In the genomic region with DNA sequence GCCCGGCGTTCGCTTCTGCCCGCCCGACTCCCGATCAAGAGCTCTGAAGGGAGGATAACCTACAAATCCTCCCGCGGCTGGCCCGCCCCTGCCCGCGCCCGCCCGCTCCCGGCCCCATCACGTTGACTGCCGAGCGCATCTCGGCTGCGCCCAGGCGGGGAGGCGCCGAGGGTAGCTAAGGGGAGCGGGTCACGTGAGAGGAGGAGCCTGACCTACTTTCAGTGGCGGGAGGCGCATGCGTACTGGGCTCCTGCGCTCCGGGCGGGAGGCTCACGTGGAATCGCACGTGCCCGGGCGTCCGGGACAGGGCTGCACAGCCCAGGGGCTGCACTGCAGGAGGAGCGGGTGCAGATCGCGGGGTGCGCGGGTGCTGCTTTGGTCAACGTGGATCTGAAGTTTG, we compare ENCODE assay signal across 8 mouse cellular contexts. TPM values are rescaled to one million over a fixed set of nuclear protein-coding genes. Genes with fewer than 3 reads are reported as not detected.
DNase-seq lines count a peak whose midpoint lies in the region; ATAC-seq and TF ChIP-seq lines count a peak whose summit lies in the region.

No protein-coding gene starts in this region.

- H3K9me3 ChIP-seq in hindbrain, embryonic 12.5 days (replicated peaks): no peaks in the 10 kb centered on the region
- H3K9me3 ChIP-seq in lung, postnatal 0 days (ENCODE audit: low read length): no peaks in the 10 kb centered on the region

- 0 out of 2 replicates have a peak overlapping the region, but pooled peaks have one; percentile 32 for H3K9ac ChIP-seq in hindbrain, embryonic 12.5 days
- no peak overlapping the region for H3K9ac ChIP-seq in lung, postnatal 0 days (replicated peaks; ENCODE audit: low read depth)

- no peak for TF ChIP-seq EP300 in lung, postnatal 0 days (IDR thresholded peaks at IDR 0.05)

- H3K4me2 ChIP-seq in hindbrain, embryonic 12.5 days (replicated peaks): peak overlapping the region; percentile 64
- H3K4me2 ChIP-seq in lung, postnatal 0 days (replicated peaks; ENCODE audit: low read depth, low read length): peak overlapping the region; percentile 57

- peak overlapping the region; percentile 28 for H3K4me3 ChIP-seq in hindbrain, embryonic 12.5 days
- peak overlapping the region; percentile 25 for H3K4me3 ChIP-seq in lung, postnatal 0 days (ENCODE audit: low read depth, low read length)

- H3K36me3 ChIP-seq in hindbrain, embryonic 12.5 days: no peaks in the 10 kb centered on the region
- H3K36me3 ChIP-seq in lung, postnatal 0 days (ENCODE audit: insufficient read depth, low read length): no peaks in the 10 kb centered on the region

- ATAC-seq in hindbrain, embryonic 12.5 days (ENCODE audit: low FRiP score): peak; percentile 99
- peak; percentile 100 for ATAC-seq in lung, postnatal 0 days

- no peak for TF ChIP-seq CTCF in lung, postnatal 0 days (IDR thresholded peaks at IDR 0.05)

- H3K4me1 ChIP-seq in hindbrain, embryonic 12.5 days: 0 out of 2 replicates have a peak, but pooled peaks cover 6% of the 10 kb centered on the region
- H3K4me1 ChIP-seq in lung, postnatal 0 days (ENCODE audit: insufficient read depth, low read depth, low read length): no peaks in the 10 kb centered on the region

- no peak overlapping the region for H3K27ac ChIP-seq in hindbrain, embryonic 12.5 days
- H3K27ac ChIP-seq in lung, postnatal 0 days (ENCODE audit: low read length): no peak overlapping the region

- WGBS in hindbrain, embryonic 12.5 days: 0% methylated on average over 42 of the region's 42 CpGs
- WGBS in lung, postnatal 0 days: under 1% methylated on average over 41 of the region's 42 CpGs

- peak; percentile 97 for DNase-seq in MN1 (ENCODE audit: low spot score)
- DNase-seq in cerebellum, adult 9-11 months: peak; percentile 99
- peak; percentile 97 to 98 for DNase-seq in frontal cortex, postnatal 10 days (ENCODE audit: low spot score in 2 of 2)
- DNase-seq in layer of hippocampus, postnatal 10 days (ENCODE audit: low spot score in 2 of 2): peak; percentile 99
- peak; percentile 99 for DNase-seq in lung, postnatal 0 days (ENCODE audit: low spot score)
- DNase-seq in retina, adult 2 months (ENCODE audit: low read depth, low spot score): peak; percentile 95
- peak; percentile 95 for DNase-seq in thymus, postnatal 25 days

- H3K27me3 ChIP-seq in hindbrain, embryonic 12.5 days: peaks cover 23% of the 10 kb centered on the region
- H3K27me3 ChIP-seq in lung, postnatal 0 days (replicated peaks; ENCODE audit: insufficient read depth, low read length): no peaks in the 10 kb centered on the region

RNA-seq across cellular contexts. Expression of gene Hlf, which starts 27.2 kb away (rescaled TPM):
- polyA plus RNA-seq in hindbrain, embryonic 12.5 days (2016; fragmentation: Nextera tagmentation; extraction: Ambion mirVana): 3.2 and 4.9 TPM in 2 replicates
- 10 to 100 TPM; 29.6 to 31.3 TPM for total RNA-seq in layer of hippocampus, postnatal 10 days (2021)
- 1.8 and 2.1 TPM in 2 replicates for polyA plus RNA-seq in lung, postnatal 0 days (2015; fragmentation: Nextera tagmentation; extraction: Ambion mirVana)
